Mouse (Mus musculus): ENCODE measurements around the gene Ptrh1. TPM values are rescaled to one million over a fixed set of nuclear protein-coding genes. Genes with fewer than 3 reads are reported as not detected.

The Ptrh1 gene
- total and polyA plus RNA-seq, 3 experiments = 12.3 to 27.9 TPM; not detected in 1

DNA sequence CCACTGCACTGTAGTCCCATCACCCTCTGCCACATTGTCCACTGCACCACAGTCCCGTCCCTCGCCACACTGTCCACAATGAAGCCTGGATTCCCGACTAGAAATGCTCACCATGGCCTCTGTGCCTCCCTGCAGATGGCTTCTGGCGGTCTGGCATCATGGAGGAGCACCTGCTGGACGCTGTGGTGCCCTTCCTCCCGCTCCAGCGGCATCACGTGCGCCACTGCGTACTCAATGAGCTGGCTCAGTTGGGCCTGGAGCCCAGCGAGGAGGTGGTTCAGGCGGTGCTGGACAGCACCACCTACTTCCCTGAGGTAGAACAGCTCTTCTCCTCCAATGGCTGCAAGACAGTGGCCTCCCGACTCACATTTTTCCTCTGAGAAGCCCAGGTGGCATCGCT, 14.2 kb upstream of the Ptrh1 start:
- H3K36me3 ChIP-seq (ENCODE audit: control insufficient read depth in 1 of 2, insufficient read depth in 2 of 2, low read length in 2 of 2) = peaks cover 0 to 4% of the 10 kb centered on the region in 2 experiments; a peak in 2 of 4 replicates
- H3K4me3 ChIP-seq (ENCODE audit: control insufficient read depth in 1 of 2, insufficient read depth in 1 of 2, low read depth in 2 of 2, low read length in 2 of 2) = no peak overlapping the region

DNA sequence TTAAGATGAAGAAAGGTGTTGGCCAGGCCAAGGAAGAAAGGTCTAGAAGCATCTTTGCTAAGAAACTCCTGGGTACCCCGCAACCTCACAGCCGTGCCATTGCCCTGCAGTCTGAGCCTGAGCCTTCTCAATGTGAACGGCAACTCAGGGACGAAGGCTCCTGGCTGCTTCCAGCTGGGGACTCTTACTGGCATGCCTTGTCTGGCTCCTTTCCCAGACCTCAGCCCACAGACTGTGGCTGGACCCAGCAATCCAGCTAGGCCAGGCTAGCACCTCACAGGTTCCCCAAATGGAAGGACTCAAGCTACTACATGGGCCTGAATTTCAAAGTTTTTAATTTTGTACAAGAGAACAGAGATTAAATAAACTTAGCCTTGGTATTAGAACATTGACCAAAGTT, 13.7 kb upstream of the Ptrh1 start:
- no peak for DNase-seq (ENCODE audit: low read depth, low spot score)
- Histone ChIP-seq H3K4me3 (ENCODE audit: control insufficient read depth in 1 of 2, insufficient read depth in 1 of 2, low read depth in 2 of 2, low read length in 2 of 2) (no peak overlapping the region), H3K9me3 (replicated peaks; ENCODE audit: insufficient read depth, low read length) (no peaks in the 10 kb centered on the region), H3K4me1 (ENCODE audit: control insufficient read depth in 1 of 2, insufficient read depth in 2 of 2, low read length in 2 of 2) (no peaks in the 10 kb centered on the region; a peak in 1 of 4 replicates), H3K27ac (ENCODE audit: control insufficient read depth, low read depth, low read length) (no peak overlapping the region), H3K27me3 (ENCODE audit: control insufficient read depth in 1 of 2, insufficient read depth in 2 of 2, low read length in 2 of 2) (no peaks in the 10 kb centered on the region), H3K36me3 (ENCODE audit: control insufficient read depth in 1 of 2, insufficient read depth in 2 of 2, low read length in 2 of 2) (peaks cover 0 to 2% of the 10 kb centered on the region in 2 experiments; a peak in 2 of 4 replicates), H3K79me2 (ENCODE audit: control insufficient read depth, insufficient read depth, low read length, poor library complexity) (peaks cover 2% of the 10 kb centered on the region; the same call in 1 of the 2 replicates), H3K9ac (ENCODE audit: control insufficient read depth, low read depth, low read length, poor library complexity, severe bottlenecking) (no peak overlapping the region)
- TF ChIP-seq JUND (IDR thresholded peaks at IDR 0.05; ENCODE audit: low read depth, low read length) (no peak), POLR2A (IDR thresholded peaks at IDR 0.05; ENCODE audit: control insufficient read depth in 1 of 2, insufficient read depth in 1 of 2, low read depth in 1 of 2, low read length in 2 of 2, poor library complexity in 1 of 2) (no peak), TAL1 (IDR thresholded peaks at IDR 0.05; ENCODE audit: low read length) (no peak), TCF12 (IDR thresholded peaks at IDR 0.05; ENCODE audit: low read depth, low read length) (no peak), NELFE (IDR thresholded peaks at IDR 0.05; ENCODE audit: low read depth, low read length) (no peak), ZMIZ1 (IDR thresholded peaks at IDR 0.05; ENCODE audit: low read depth, low read length) (no peak), E2F4 (IDR thresholded peaks at IDR 0.05; ENCODE audit: borderline replicate concordance, low read depth, low read length) (no peak), ZC3H11A (IDR thresholded peaks at IDR 0.05; ENCODE audit: low read depth, low read length) (no peak), POLR2AphosphoS2 (IDR thresholded peaks at IDR 0.05; ENCODE audit: low read length) (no peak), CHD2 (IDR thresholded peaks at IDR 0.05; ENCODE audit: low read length) (no peak), SMC3 (IDR thresholded peaks at IDR 0.05; ENCODE audit: low read depth, low read length) (no peak), GATA1 (IDR thresholded peaks at IDR 0.05; ENCODE audit: low read depth, low read length) (no peak), USF1 (IDR thresholded peaks at IDR 0.05; ENCODE audit: low read depth, low read length) (no peak), ELF1 (IDR thresholded peaks at IDR 0.05; ENCODE audit: low read depth, low read length) (no peak)

More for the DNA sequence above, 14.2 kb upstream of the Ptrh1 start:
- Histone ChIP-seq H3K9me3 (replicated peaks; ENCODE audit: insufficient read depth, low read length) (no peaks in the 10 kb centered on the region), H3K9ac (ENCODE audit: control insufficient read depth, low read depth, low read length, poor library complexity, severe bottlenecking) (no peak overlapping the region), H3K27ac (ENCODE audit: control insufficient read depth, low read depth, low read length) (no peak overlapping the region), H3K27me3 (ENCODE audit: control insufficient read depth in 1 of 2, insufficient read depth in 2 of 2, low read length in 2 of 2) (no peaks in the 10 kb centered on the region), H3K79me2 (ENCODE audit: control insufficient read depth, insufficient read depth, low read length, poor library complexity) (peaks cover 2% of the 10 kb centered on the region; the same call in 1 of the 2 replicates), H3K4me1 (ENCODE audit: control insufficient read depth in 1 of 2, insufficient read depth in 2 of 2, low read length in 2 of 2) (no peaks in the 10 kb centered on the region; a peak in 1 of 4 replicates)
- DNase-seq (ENCODE audit: low read depth, low spot score) = no peak
- no peak for TF ChIP-seq TCF12 (IDR thresholded peaks at IDR 0.05; ENCODE audit: low read depth, low read length)
- TF ChIP-seq USF1 (IDR thresholded peaks at IDR 0.05; ENCODE audit: low read depth, low read length) = no peak
- TF ChIP-seq POLR2AphosphoS2 (IDR thresholded peaks at IDR 0.05; ENCODE audit: low read length) = no peak
- no peak for TF ChIP-seq E2F4 (IDR thresholded peaks at IDR 0.05; ENCODE audit: borderline replicate concordance, low read depth, low read length)
- TF ChIP-seq MXI1 (IDR thresholded peaks at IDR 0.05; ENCODE audit: low read depth, low read length) = no peak
- TF ChIP-seq ZC3H11A (IDR thresholded peaks at IDR 0.05; ENCODE audit: low read depth, low read length) = no peak
- TF ChIP-seq HCFC1 (IDR thresholded peaks at IDR 0.05; ENCODE audit: low read depth, low read length) = no peak
- no peak for TF ChIP-seq MEF2A (IDR thresholded peaks at IDR 0.05; ENCODE audit: extremely low read depth, insufficient replicate concordance, low read depth, low read length, poor library complexity, severe bottlenecking)
- no peak for TF ChIP-seq RCOR1 (IDR thresholded peaks at IDR 0.05; ENCODE audit: low read depth, low read length)

All from MEL (cell line).